Mouse (Mus musculus): ENCODE data around the gene Rbfox1. TPM values are rescaled to one million over a fixed set of nuclear protein-coding genes. Genes with fewer than 3 reads are reported as not detected.
A peak's percentile ranks its signal among the peaks of the same experiment; 100 is the strongest.

Rbfox1 gene
- total RNA-seq, 2 experiments from 2014 or later: 54.9 to 55.6 TPM

GRCm38 (mm10) chr16:7150201-7150791 is 1265.1 kb downstream of the Rbfox1 start:
- intact Hi-C loops (cut with DNase I): no loop called here
- peak; percentile 47 to 58 for DNase-seq

- no peak for DNase-seq
- intact Hi-C loops (cut with DNase I): no loop called here
Measured at GRCm38 (mm10) chr16:7152401-7152800, 1267.2 kb downstream of the Rbfox1 start.

- intact Hi-C loops (cut with DNase I): no loop called here
- no peak for DNase-seq
Measured at GRCm38 (mm10) chr16:7154671-7155070, 1269.5 kb downstream of the Rbfox1 start.

- no peak for DNase-seq
- intact Hi-C loops (cut with DNase I): no loop called here
Measured at GRCm38 (mm10) chr16:7158856-7159826, 1274.0 kb downstream of the Rbfox1 start.

GRCm38 (mm10) chr16:7159827-7160217 is 1274.7 kb downstream of the Rbfox1 start:
- intact Hi-C loops (cut with DNase I): no loop called here
- DNase-seq: no peak

GRCm38 (mm10) chr16:7162168-7162567 is 1277.0 kb downstream of the Rbfox1 start:
- intact Hi-C loops (cut with DNase I): no loop called here
- no peak for DNase-seq

- DNase-seq: no peak
- intact Hi-C loops (cut with DNase I): no loop called here
Measured at GRCm38 (mm10) chr16:7163688-7164087, 1278.5 kb downstream of the Rbfox1 start.

- intact Hi-C loops (cut with DNase I): no loop called here
- no peak for DNase-seq
Measured at GRCm38 (mm10) chr16:7164153-7164737, 1279.1 kb downstream of the Rbfox1 start.

- DNase-seq: no peak
- intact Hi-C loops (cut with DNase I): no loop called here
Measured at GRCm38 (mm10) chr16:7175960-7176359, 1290.8 kb downstream of the Rbfox1 start.

GRCm38 (mm10) chr16:7187788-7188187 is 1302.6 kb downstream of the Rbfox1 start:
- no peak for DNase-seq
- intact Hi-C loops (cut with DNase I): no loop called here

GRCm38 (mm10) chr16:7193535-7193934 is 1308.4 kb downstream of the Rbfox1 start:
- DNase-seq: no peak
- intact Hi-C loops (cut with DNase I): no loop called here

- intact Hi-C loops (cut with DNase I): no loop called here
- DNase-seq: no peak
Measured at GRCm38 (mm10) chr16:7197953-7198352, 1312.8 kb downstream of the Rbfox1 start.

GRCm38 (mm10) chr16:7200239-7200638 is 1315.1 kb downstream of the Rbfox1 start:
- intact Hi-C loops (cut with DNase I): no loop called here
- DNase-seq: no peak

- intact Hi-C loops (cut with DNase I): no loop called here
- DNase-seq: no peak
Measured at GRCm38 (mm10) chr16:7201816-7202215, 1316.7 kb downstream of the Rbfox1 start.

- intact Hi-C loops (cut with DNase I): no loop called here
Measured at GRCm38 (mm10) chr16:7206116-7206900, 1321.2 kb downstream of the Rbfox1 start.

GRCm38 (mm10) chr16:7207599-7207998 is 1322.4 kb downstream of the Rbfox1 start:
- intact Hi-C loops (cut with DNase I): no loop called here
- no peak for DNase-seq

More at GRCm38 (mm10) chr16:7206116-7206900, 1321.2 kb downstream of the Rbfox1 start:
- no peak for DNase-seq

GRCm38 (mm10) chr16:7212756-7213155 is 1327.6 kb downstream of the Rbfox1 start:
- intact Hi-C loops (cut with DNase I): no loop called here

GRCm38 (mm10) chr16:7223265-7223664 is 1338.1 kb downstream of the Rbfox1 start:
- DNase-seq: no peak
- intact Hi-C loops (cut with DNase I): no loop called here

More at GRCm38 (mm10) chr16:7212756-7213155, 1327.6 kb downstream of the Rbfox1 start:
- no peak for DNase-seq

- intact Hi-C loops (cut with DNase I): no loop called here
- DNase-seq: no peak
Measured at GRCm38 (mm10) chr16:7226000-7226399, 1340.8 kb downstream of the Rbfox1 start.

- DNase-seq: no peak
- intact Hi-C loops (cut with DNase I): no loop called here
Measured at GRCm38 (mm10) chr16:7228246-7228645, 1343.1 kb downstream of the Rbfox1 start.

GRCm38 (mm10) chr16:7229232-7229631 is 1344.1 kb downstream of the Rbfox1 start:
- DNase-seq: no peak
- intact Hi-C loops (cut with DNase I): no loop called here
